Mouse (Mus musculus) heart, embryonic 12.5 days (tissue): ENCODE results near the gene L2hgdh. TPM values are rescaled to one million over a fixed set of nuclear protein-coding genes. Genes with fewer than 3 reads are reported as not detected.

Experiments used
- ATAC-seq: fragments of 200-750 bp; cut with Nextera tagmentation; 2 replicates; pipeline ENCODE4 v1.8.0; 2017; ENCODE audit warnings: moderate TSS enrichment, moderate library complexity; ENCODE audit not compliant: insufficient number of reproducible peaks, low FRiP score
- H3K27ac ChIP-seq: fragments of 300-500 bp; sonication (generic); 2 replicates; pipeline ENCODE4 v1.5.1; 2016; ENCODE audit warnings: mild to moderate bottlenecking, moderate library complexity; ENCODE audit not compliant: poor library complexity, severe bottlenecking
- H3K27me3 ChIP-seq: fragments of 300-500 bp; sonication (generic); replicated peaks from 2 replicates; pipeline ENCODE4 v1.6.1; 2016; ENCODE audit warnings: mild to moderate bottlenecking, moderate library complexity
- H3K36me3 ChIP-seq: fragments of 300-500 bp; sonication (generic); 2 replicates; pipeline ENCODE4 v1.6.1; 2016; ENCODE audit warnings: mild to moderate bottlenecking, moderate library complexity
- H3K4me1 ChIP-seq: fragments of 300-500 bp; sonication (generic); replicated peaks from 2 replicates; pipeline ENCODE4 v1.6.1; 2016; ENCODE audit warnings: mild to moderate bottlenecking
- H3K4me2 ChIP-seq: fragments of 300-500 bp; sonication (generic); 2 replicates; pipeline ENCODE4 v1.6.1; 2016; ENCODE audit warnings: mild to moderate bottlenecking, moderate library complexity
- H3K4me3 ChIP-seq: fragments of 300-500 bp; sonication (generic); 2 replicates; pipeline ENCODE4 v1.5.1; 2016; ENCODE audit warnings: mild to moderate bottlenecking
- H3K9ac ChIP-seq: fragments of 300-500 bp; sonication (generic); 2 replicates; pipeline ENCODE4 v1.6.1; 2016; ENCODE audit warnings: mild to moderate bottlenecking, moderate library complexity
- H3K9me3 ChIP-seq: fragments of 300-500 bp; sonication (generic); replicated peaks from 2 replicates; pipeline ENCODE4 v1.6.1; 2016; ENCODE audit warnings: mild to moderate bottlenecking, moderate library complexity
- WGBS: fragments of 180-500 bp; shearing (Covaris S2); methylation state at CpG from one replicate; pipeline ENCODE4 v1.1.7; 2016; 5-methylcytosine and 5-hydroxymethylcytosine counted together
- polyA plus RNA-seq: library from polyadenylated mRNA; unstranded; fragments of >200 nt; fragmentation: Nextera tagmentation; extraction: Ambion mirVana; gene quantifications from 2 replicates; pipeline ENCODE4 v1.2.1, GENCODE M21; 2016

Gene L2hgdh
- 19.5 and 20.8 TPM in 2 replicates for polyA plus RNA-seq

DNA sequence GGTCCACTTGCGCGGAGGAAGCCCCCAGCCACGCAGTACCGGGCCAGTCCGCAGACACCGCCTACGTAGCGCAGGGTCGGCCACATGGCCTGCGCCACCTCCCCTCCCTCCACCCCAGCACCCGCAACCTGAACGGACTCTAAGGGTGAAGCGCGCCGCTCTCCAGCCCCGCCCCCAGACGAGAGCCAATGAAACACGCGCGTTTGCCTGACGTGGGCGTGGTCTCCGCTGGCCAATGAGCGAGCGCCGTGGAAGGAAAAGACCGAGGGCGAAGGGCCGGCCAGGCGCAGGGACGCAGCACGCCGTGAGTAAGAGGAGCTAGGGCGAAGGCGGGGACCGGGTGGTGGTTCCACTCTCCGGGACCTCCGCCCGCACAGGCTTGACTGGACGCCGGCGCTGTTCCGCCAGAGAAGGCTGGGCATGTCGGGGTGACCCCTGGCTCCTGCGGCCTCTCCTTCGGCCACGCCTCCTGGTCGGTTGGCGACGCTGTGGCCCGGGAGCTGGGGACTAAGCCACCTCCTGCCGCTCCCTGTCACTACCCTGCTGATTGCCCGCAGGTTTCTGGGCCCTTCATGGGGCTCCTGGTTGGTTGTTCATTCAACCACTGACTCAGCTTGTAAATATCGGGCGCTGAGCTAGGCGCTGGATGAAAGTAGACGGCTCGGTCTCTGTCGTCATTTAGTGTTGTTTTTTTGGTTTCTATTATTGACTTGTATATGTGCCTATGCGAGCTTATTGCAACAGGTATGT, at the start of gene L2hgdh, which contains the start of gene Atp5s:
TSS of gene L2hgdh (minus strand) at position 163 of the 750 bp plus-strand sequence.
TSS of gene Atp5s (plus strand) at position 240 of the 750 bp plus-strand sequence.
- peak within 1 kb of the TSS; percentile 92 for H3K27ac ChIP-seq
- H3K9me3 ChIP-seq, result no peaks in the 10 kb centered on the region
- ATAC-seq, result peak; percentile 98
- H3K4me1 ChIP-seq, result peaks cover 17% of the 10 kb centered on the region
- H3K4me3 ChIP-seq, result peak within 1 kb of the TSS; percentile 64
- WGBS, result under 1% methylated on average over 60 of the region's 60 CpGs
- H3K4me2 ChIP-seq, result peak within 1 kb of the TSS; percentile 85
- H3K36me3 ChIP-seq, result peaks cover 4% of the 10 kb centered on the region
- no peaks in the 10 kb centered on the region for H3K27me3 ChIP-seq
- H3K9ac ChIP-seq, result peak within 1 kb of the TSS; percentile 81

DNA sequence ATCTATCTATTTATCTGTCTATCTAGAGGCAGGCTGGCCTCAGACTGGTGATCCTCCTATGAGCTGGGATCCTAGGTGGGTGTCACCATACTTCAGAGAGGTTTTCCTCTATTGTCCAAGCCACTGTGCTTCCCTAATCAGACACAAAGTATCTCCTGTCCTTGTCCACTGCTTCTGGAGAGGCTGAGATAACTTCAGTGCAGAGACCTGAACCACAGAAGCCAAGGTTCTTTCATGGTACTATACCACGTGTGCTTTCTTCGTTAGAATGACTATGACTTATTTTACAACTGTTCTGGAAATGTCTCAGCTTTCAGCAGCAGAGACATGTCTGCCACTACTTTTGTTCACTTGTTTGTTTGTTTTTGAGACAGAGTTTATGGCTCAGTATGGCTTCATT, 44.2 kb upstream of the L2hgdh start:
- Histone ChIP-seq H3K27ac (no peak overlapping the region), H3K27me3 (no peaks in the 10 kb centered on the region), H3K4me2 (no peak overlapping the region), H3K9me3 (no peaks in the 10 kb centered on the region), H3K4me3 (no peak overlapping the region), H3K4me1 (peaks cover 13% of the 10 kb centered on the region; the same call in 1 of the 2 replicates), H3K36me3 (no peaks in the 10 kb centered on the region), H3K9ac (no peak overlapping the region)
- 70% methylated on average over 2 of the region's 2 CpGs for WGBS
- ATAC-seq, result no peak

DNA sequence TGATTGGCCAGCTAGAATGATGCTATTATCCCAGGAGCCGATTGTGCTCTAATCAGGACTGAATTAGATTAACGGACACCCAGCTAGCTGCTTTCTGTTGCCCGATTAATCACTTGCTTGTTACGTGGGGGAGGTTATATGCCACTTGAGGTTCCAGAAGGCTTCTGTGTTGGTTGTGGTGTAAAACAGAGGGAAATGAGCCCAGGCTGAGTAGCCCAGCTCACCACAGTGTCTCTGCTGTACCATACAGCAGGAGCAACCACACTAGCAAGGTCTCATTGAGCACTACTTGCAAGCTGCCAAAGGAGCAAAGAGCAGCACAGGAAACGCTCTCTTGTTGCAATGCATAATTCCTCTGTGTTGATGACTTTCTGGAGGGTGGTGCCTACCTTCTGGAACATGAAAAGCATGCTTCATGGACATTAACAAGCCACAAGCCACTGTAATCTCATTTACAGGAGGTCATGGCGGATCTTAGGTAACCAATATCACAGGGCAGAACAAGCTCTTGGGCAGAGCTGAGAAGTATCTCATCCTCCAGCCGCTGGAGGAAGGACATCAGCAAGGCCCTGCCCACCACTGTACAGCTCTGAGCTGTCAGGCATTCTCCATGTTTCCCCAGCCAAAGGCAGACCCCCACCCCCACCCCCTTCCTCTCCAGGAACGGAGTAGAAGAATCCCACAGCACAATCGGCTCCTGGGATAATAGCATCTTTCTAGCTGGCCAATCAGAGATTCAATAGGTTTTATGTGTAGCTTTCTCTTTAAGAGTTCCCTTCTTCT, 43.0 kb upstream of the L2hgdh start:
- Histone ChIP-seq H3K27me3 (no peaks in the 10 kb centered on the region), H3K9me3 (no peaks in the 10 kb centered on the region), H3K9ac (no peak overlapping the region), H3K4me1 (peaks cover 13% of the 10 kb centered on the region; the same call in 1 of the 2 replicates), H3K27ac (no peak overlapping the region), H3K4me2 (no peak overlapping the region), H3K4me3 (no peak overlapping the region), H3K36me3 (no peaks in the 10 kb centered on the region)
- ATAC-seq, result no peak
- 58% methylated on average over 9 of the region's 9 CpGs for WGBS

- Histone ChIP-seq H3K4me1 (peaks cover 10% of the 10 kb centered on the region; the same call in 1 of the 2 replicates), H3K9me3 (no peaks in the 10 kb centered on the region), H3K27ac (no peak overlapping the region), H3K4me3 (no peak overlapping the region), H3K4me2 (no peak overlapping the region), H3K9ac (no peak overlapping the region), H3K36me3 (no peaks in the 10 kb centered on the region), H3K27me3 (no peaks in the 10 kb centered on the region)
- no peak for ATAC-seq
- 75% methylated on average over 10 of the region's 10 CpGs for WGBS
Observed at GRCm38 (mm10) chr12:69766185-69766904, 41.7 kb upstream of the L2hgdh start.

GRCm38 (mm10) chr12:69765543-69765942, 40.9 kb upstream of the L2hgdh start:
- ATAC-seq, result no peak
- Histone ChIP-seq H3K9me3 (no peaks in the 10 kb centered on the region), H3K9ac (no peak overlapping the region), H3K27me3 (no peaks in the 10 kb centered on the region), H3K27ac (no peak overlapping the region), H3K36me3 (no peaks in the 10 kb centered on the region), H3K4me3 (no peak overlapping the region), H3K4me1 (peaks cover 10% of the 10 kb centered on the region; the same call in 1 of the 2 replicates), H3K4me2 (no peak overlapping the region)
- WGBS, result 83% methylated on average over 9 of the region's 9 CpGs

- Histone ChIP-seq H3K27me3 (no peaks in the 10 kb centered on the region), H3K4me3 (no peak overlapping the region), H3K9ac (no peak overlapping the region), H3K9me3 (no peaks in the 10 kb centered on the region), H3K27ac (no peak overlapping the region), H3K4me1 (peaks cover 20% of the 10 kb centered on the region), H3K36me3 (no peaks in the 10 kb centered on the region), H3K4me2 (no peak overlapping the region)
- ATAC-seq, result no peak
- WGBS, result 53% methylated on average over 2 of the region's 2 CpGs
Observed at GRCm38 (mm10) chr12:69761603-69762002, 36.9 kb upstream of the L2hgdh start.

- Histone ChIP-seq H3K4me3 (no peak overlapping the region), H3K27me3 (no peaks in the 10 kb centered on the region), H3K4me1 (peaks cover 18% of the 10 kb centered on the region), H3K27ac (no peak overlapping the region), H3K4me2 (no peak overlapping the region), H3K9me3 (no peaks in the 10 kb centered on the region), H3K9ac (no peak overlapping the region), H3K36me3 (no peaks in the 10 kb centered on the region)
- 92% methylated on average over 20 of the region's 20 CpGs for WGBS
- ATAC-seq, result no peak
Observed at GRCm38 (mm10) chr12:69760743-69761406, 36.2 kb upstream of the L2hgdh start.

- Histone ChIP-seq H3K9me3 (no peaks in the 10 kb centered on the region), H3K27me3 (no peaks in the 10 kb centered on the region), H3K4me2 (no peak overlapping the region), H3K4me3 (no peak overlapping the region), H3K36me3 (no peaks in the 10 kb centered on the region), H3K27ac (peak overlapping the region; percentile 41; the same call in 1 of the 2 replicates), H3K9ac (no peak overlapping the region), H3K4me1 (peaks cover 17% of the 10 kb centered on the region)
- WGBS, result 57% methylated on average over 6 of the region's 6 CpGs
- ATAC-seq, result no peak
Observed at GRCm38 (mm10) chr12:69760014-69760413, 35.3 kb upstream of the L2hgdh start.

GRCm38 (mm10) chr12:69759267-69759885, 34.7 kb upstream of the L2hgdh start:
- Histone ChIP-seq H3K4me1 (peaks cover 17% of the 10 kb centered on the region), H3K27me3 (no peaks in the 10 kb centered on the region), H3K9ac (no peak overlapping the region), H3K27ac (peak overlapping the region; percentile 97), H3K9me3 (no peaks in the 10 kb centered on the region), H3K36me3 (no peaks in the 10 kb centered on the region), H3K4me3 (peak overlapping the region; percentile 48; the same call in 1 of the 2 replicates), H3K4me2 (peak overlapping the region; percentile 79)
- peak; percentile 85 for ATAC-seq
- 19% methylated on average over 7 of the region's 7 CpGs for WGBS
